Mouse (Mus musculus): Measurements from ENCODE around the gene Pde1c.

The Pde1c gene

DNA sequence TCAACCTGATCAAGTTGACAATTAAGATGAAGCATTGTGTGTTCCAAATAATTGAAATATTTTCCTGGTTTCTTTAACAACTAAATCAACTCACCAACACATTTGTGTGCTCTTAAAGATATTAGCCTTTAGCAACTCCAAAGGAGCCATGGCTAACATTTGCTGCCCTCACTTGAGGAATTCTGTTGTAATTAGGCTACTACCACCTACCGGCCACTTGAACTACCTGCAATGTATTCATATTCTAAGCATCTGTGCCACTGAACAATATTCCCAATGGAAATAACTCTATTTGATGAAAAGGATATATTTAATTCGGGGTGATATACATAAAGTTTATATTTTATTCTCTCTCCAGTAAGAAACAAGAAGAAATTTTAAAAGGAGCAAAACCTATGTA, 121.0 kb downstream of the Pde1c start:
- DNase-seq (ENCODE audit: low read depth, low spot score), result peak; percentile 4

DNA sequence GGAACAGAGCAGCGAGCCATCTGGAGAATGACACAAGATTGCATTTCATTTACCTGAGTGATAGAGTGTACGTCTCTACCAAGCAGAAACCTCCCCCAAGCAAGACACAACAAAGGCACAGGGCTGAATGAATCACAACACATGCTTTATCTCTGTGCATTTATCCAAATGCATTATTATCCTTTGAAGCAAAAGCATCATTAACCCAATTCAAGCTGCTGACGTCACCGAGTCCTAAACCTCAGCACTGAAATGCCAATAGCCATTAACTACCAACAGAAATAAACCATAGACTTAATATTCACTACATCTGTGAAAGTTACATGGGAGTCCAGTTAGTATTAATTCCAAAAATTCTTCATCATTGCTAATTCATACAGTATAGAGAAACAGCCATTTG, 127.4 kb downstream of the Pde1c start:
- no peak for DNase-seq (ENCODE audit: low read depth, low spot score)

DNA sequence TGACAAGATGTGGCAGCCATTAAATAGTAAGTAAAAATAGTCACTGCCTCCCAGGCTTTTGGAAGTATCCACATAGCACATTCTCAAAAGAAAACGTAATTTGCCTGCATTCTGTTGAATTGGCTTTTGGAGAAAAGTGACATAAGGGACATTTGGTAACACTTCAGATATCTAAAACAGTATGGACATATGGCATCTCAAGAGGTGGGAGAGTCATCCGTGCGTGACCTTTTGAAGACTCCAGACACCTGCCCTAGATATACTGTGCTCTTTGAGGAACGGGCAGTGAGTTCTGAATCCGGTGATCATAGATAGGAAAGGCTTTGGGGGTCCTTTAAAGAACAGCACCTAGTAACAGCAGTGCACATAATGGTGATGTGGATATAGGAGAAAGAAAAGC, 143.1 kb downstream of the Pde1c start:
- no peak for DNase-seq (ENCODE audit: low read depth, low spot score)

DNA sequence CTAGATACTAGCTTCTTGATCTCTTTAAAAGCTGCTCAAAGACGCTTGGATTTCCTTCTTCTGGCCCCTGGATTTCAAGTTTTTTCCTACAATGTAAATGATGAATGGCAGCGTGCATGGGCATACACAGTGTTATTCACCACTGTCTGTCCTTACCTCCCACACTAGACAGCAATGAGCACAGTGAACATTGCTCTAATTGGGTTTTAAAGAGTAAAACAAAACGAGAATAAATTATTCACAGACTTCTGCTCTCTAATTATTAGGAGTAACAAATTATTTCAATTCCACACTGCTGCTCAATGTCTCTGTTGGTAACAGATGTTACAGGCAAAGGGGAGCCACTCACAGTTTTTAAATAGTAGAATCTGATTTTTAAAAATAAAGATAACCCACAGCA, 146.0 kb downstream of the Pde1c start:
- no peak for DNase-seq (ENCODE audit: low read depth, low spot score)

DNA sequence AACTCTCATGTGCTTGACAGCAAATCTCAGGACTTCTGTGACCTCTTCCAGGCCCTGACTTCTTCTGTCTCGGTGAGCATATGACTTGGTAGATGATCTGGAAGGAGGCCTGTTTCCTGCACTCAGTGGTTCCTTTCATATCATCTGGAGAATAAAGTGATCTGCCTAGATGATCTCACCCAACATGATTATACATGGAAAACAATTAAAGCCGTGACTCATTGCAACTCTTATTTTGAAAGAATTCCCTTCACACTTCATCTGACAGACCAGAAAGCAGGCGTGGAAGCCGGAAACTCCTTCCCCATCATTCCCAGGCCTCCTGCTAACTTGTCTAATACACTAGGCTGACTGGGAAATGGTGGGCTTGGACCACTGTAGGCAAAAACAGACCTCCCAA, 152.7 kb downstream of the Pde1c start:
- DNase-seq (ENCODE audit: low read depth, low spot score), result no peak

DNA sequence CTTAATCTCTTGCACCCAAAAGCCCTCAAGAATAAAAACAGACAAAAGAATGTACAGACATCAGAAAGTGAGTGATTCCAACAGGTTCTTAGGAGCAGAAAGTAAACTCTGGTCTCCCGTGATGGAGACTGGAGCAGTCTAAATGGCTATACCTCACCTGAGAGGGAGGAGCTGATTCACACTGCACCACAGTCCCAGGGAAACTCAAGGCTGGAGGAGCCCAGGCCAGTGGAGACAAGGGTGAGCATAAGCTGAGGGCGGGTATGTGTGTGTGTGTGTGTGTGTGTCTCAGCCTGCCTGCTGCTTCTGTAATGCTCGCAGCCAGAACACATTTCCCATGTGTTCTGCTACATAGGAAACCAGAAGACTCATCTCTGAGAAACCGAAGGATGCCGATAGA, 179.7 kb downstream of the Pde1c start:
- DNase-seq (ENCODE audit: low read depth, low spot score), result no peak

DNA sequence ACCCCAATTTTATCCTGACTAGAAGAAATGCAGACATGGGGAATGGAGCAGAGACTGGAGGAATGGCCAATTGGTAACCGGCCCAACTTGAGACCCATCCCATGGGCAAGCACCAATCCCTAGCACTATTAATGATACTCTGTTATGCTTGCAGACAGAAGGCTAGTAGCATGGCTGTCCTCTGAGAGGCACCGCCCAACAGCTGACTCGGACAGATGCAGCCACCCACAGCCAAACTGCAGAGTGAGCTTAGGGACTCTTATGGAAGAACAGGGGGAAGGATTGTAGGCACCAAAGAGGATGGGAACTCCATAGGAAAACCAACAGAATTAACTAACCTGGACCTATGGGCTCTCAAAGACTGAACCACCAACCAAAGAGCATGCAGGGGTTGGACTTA, 192.5 kb downstream of the Pde1c start:
- no peak for DNase-seq (ENCODE audit: low read depth, low spot score)

DNA sequence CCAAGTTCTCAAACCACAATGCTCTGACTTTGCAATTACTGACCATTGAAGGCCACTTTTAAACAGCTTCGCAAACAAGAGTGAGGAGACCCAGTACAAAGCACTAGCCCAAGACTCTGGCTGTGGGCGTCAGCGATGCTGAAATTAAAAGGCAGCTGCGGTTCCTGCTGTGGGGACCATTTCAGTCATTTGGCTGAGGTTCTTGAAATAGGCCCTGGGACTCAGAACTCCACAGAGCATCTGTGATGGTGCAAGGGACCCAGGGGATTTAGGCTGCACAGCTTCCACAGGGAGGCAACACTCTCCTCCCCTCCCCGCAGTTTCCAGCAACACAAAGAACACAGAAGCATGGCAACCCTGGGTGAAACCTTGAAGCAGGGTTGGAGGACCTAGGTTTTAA, 194.7 kb downstream of the Pde1c start:
- no peak for DNase-seq (ENCODE audit: low read depth, low spot score)

DNA sequence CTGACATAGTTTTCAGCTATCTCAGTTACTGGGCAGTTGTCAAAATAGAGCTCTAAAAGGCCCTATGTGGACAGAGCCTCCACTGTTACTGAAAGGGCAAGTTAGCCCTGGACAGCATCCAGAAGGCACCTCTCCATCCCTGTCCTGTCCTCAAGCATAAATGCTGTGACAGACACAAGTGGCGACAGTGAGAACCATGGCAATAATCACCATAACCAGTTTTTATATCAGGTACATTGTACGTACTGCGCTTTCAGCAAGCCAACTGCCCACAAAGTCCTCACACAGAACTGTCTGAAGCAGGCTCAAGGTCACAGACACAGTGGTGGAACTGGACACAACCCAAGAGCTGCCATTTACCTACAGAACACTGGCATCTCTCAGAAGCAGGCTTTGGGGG, 195.2 kb downstream of the Pde1c start:
- DNase-seq (ENCODE audit: low read depth, low spot score), result no peak

DNA sequence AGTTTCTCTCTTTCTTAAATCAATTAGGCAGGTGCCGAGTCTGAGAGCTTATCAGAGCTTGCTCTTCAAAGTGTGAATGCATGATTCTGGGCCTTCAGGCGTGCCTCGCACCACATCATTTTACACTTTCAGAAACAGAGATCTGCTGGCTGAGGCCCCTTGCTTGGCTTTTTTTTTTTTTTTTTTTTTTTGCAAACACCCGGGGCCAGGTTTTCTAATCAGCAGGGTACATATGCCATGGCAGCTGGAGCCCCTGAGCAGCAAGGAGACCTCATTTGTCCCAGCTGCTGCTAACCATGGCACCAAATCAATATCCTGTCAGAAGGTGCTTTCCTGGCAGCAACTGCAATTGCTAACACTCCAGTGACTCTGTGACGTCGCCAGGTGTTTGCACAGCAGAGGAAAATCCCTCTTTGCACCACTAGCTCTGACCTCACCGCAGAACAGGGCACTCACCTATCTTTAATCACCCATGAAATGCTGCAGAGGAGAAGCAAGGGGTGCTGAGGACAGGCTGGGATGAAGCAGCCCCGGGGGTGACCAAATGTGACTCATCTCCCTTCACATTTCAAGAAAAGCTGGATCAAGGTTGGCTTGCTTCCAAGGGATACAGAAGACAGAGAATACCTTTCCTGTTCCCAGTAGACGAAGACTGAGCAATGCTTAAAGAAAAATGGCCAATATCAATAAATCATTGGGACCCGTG, 195.7 kb downstream of the Pde1c start:
- no peak for DNase-seq (ENCODE audit: low read depth, low spot score)

DNA sequence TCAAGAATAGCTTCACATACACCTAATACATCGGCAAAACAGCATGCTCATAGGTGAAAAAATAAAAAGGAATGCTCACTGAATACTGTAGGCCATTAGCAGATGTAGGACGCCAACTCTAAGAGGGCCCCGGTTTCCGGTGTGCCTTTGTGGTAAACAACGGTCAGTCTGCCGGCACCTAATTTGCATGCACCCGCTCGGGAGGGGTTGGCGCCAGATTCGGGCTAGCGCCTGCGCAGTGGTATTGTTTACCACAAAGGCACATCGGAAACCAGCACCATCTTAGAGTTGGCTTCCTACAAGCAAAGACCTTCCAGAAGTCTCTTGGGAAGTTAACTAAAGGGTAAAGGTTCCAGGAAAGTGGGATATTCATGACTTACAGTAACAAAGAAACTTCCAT, 199.4 kb downstream of the Pde1c start:
- DNase-seq (ENCODE audit: low read depth, low spot score), result no peak

DNA sequence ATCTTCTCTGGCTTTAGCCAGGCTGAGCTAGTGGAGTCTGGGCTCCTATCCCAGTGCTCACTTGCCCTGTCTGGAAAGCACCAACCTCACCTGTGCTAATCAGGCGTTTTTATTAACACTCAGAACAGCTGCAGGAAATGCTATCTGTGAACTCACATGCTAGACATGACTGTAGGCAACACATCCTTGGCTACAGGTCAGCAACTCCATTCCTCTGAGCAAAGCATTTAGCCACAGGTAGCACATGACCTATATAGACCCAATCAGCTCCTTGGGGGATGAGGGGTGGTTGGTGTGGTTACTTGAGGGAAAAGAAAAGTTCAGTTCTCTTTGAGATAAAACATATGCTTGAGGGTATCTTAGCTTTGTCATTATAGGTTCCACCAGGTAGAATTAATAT, 200.8 kb downstream of the Pde1c start:
- DNase-seq (ENCODE audit: low read depth, low spot score), result no peak

DNA sequence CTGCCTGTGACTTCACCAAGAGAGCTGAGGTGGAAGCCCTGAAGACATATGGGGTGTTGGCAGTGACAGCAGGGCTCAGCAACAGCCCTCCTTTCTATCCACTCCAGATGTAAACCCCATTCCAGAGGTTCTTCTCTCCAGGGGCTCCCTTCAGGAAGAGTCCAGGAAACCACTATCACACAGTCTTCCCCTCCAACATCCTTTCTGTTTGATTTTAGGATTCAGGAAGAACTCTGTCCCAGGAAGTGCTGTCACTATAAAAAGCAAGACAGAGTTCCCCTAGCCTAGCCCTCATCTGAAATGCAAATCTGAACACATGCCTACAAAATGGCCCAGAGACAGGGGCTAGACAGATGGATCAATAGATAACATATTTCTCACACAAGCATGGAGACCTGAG, 201.6 kb downstream of the Pde1c start:
- DNase-seq (ENCODE audit: low read depth, low spot score), result no peak

DNA sequence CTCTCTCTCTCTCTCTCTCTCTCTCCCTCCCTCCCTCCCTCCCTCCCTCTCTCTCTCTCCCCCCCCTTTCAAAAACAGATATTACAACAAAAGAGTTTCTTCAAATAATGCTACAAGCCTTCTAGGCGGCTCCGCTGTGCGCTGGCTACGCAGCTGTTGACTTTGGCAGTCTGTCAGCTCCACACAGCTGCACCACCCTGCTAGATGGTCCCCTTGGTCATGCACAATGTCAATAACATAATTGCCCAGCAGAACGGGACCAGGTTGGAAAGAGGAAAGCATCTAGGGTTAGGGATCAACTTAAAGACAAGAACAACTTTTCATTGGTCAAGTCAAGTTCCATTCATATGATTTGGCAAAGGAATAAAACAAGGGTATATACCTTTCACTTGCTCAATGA, 206.3 kb downstream of the Pde1c start:
- DNase-seq (ENCODE audit: low read depth, low spot score), result no peak

DNA sequence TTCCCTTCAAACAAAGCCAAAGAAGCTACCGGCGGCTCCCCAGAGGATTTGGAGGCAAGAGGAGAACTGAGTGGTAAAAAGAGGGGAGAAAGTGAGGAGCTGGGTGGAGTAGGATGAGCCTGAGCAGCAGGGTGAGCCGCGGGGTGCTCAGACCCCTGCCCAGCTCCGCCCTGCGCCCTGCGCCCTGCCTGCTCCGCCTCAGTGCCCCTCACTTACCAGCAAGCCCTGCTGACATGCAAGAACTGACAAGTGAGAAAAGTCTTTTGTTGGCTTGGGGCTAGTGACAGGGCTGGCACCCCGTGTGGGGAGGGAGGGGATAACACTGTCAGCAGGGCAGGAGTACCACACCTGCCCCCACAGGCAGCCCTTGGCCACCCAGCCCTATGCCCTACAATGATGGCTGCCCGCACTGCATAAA, 206.8 kb downstream of the Pde1c start:
- peak; percentile 62 for DNase-seq (ENCODE audit: low read depth, low spot score)

DNA sequence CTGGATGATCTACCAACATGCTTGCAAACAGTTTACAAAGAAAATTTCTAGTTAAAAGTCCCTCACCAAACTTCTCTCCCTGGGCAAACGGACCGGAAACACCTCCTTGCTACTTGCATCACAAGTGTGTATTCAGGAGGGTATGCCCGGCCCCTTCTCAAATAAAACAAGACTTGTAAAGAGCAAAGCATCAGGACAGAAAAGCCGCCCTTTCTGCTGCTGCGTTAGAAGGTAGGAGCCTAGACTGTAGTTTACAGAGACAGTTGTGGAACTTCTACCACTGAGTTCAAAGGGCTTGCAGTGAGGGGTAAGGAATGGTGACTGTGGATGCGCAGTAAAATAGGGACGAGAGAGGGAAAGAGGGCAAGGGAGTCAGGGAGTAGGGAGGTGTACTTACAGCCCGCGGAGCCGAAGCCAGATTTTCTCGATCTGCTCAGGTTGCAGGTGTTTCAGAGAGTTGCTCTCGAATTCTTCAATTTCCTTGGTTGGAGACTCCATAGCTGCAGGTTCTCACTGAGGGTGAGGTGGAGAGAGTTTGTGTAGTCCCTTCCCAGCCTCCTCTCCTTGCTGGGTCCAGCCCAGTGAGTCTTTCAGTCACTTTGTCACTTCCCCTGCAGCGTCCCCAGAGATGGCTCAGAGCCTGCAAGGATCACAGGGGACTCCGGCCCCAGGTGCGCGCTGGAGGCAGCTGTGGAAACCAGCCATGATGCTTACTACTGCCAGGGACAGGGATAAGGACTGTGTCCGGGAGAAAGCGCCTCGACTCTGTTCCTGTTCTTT, 207.4 kb downstream of the Pde1c start:
- DNase-seq (ENCODE audit: low read depth, low spot score), result no peak

DNA sequence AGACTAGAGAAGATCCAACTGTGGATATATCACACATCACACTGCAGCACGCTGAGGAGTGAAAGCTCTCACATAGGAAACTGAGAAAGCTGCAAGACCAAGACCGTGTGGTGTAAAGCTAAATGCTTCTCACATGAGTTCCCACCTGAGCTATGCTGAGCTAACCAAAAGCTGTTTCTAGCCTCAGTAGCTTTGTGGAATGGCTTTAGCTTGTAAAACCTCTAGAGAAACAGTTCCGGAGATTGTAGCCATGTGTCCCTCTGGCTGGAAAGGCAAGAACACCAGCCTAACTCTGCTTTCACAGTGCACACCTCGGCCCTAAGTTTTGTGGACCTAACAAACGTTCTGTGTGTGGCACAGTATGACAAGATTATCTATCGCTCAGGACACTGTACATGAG, 208.8 kb downstream of the Pde1c start:
- DNase-seq (ENCODE audit: low read depth, low spot score), result no peak

DNA sequence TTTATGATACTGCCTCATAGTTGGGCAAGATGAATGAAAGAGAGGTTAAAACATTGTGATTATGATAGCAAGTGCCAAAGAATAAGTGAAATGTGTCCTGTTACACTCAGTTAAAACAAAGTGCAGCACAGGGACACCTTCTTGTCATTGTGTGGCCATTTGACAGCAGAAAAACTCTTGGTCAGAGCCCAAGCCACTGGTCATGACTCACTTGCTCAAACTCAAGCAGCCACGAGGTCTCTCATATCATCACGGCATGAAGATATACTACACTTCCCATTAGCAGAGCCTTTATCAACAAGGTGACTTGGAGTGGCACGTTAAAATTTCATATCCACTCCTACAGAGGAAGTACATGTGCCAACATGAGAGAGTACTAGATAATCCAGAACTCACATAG, 209.8 kb downstream of the Pde1c start:
- DNase-seq (ENCODE audit: low read depth, low spot score), result no peak

DNA sequence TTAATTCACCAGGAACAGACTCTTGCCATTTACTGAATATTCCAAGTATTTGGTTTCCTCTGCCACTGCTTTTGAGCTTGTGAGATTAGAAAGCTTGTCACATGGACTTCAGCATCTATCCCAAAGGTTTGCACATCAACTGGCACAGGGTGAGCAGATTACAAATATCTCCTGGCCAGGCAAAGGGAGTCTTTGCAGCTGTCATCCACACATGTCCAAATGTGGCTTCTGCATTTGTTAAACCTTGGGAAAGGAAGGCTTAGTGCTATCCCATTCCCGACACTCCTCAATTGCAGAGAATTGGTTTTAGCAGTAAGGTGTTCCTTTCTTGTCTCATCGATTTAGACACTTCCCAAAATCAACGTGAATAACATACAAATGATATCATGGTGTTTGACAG, 221.7 kb downstream of the Pde1c start:
- DNase-seq (ENCODE audit: low read depth, low spot score), result no peak

DNA sequence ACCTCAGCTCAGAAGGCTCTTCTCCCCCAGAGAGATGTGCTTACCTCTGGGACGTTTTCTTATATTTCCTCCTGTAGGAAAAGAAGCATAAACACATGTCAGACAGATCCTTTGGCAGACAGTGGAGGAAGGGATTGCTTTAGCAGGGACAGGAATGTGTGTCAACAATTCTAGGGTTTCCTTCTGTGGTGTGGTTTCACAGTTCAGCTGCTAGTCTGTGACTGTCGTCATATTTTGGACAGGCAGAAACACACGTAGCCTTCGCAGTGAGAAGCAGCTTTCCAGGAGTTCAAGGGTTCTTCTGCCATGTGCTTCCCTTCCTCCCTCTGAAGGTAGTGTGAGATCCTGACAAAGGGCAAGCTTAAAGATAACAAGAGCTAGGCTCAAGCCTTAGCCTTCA, 223.8 kb downstream of the Pde1c start:
- no peak for DNase-seq (ENCODE audit: low read depth, low spot score)

DNA sequence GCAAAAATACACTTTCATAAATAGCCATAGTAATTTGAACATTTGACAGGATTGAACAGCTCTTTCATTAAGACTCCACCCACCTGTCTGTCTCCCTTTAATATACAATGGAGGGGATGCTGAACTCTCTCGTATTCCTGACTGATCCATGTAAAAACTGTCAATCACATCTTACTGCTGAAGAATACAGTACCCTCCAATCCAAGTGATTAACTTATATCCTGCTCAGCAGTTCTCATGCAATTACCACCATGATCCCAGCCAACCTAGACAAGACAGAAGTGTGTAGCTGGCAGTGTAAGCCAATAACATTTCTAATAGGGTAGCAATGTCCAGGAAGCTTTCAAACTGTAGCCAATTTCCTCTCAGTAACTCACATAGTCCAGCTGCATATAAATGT, 226.9 kb downstream of the Pde1c start:
- no peak for DNase-seq (ENCODE audit: low read depth, low spot score)

DNA sequence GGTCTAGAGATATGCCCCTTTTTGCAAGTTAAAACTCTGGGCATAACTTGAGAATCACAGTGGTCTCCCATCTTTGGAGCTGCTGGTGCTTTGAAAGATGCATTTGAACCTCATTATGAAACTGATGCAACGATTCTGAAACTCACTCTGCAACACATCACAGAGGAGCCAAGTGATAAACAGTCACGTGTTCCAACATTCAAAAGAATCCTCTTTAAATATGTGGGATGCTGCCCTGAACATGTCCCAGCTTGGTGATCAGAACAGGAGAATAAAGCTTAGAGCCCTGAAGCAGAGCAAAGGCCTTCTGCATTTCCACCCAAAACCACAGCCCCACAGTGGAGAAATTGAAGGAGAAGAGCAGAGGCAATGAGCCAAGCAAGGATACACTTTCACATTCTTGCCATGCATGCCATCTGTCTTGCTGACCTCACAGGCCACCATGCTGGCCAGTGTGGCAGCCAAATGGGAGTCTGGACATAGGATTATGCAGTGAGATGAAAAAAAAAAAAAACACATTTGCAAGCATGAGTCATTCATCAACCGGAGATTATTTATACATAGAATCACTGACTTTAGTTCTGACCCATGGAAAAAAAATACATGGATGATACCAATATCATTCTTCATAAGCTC, 233.0 kb downstream of the Pde1c start:
- no peak for DNase-seq (ENCODE audit: low read depth, low spot score)

DNA sequence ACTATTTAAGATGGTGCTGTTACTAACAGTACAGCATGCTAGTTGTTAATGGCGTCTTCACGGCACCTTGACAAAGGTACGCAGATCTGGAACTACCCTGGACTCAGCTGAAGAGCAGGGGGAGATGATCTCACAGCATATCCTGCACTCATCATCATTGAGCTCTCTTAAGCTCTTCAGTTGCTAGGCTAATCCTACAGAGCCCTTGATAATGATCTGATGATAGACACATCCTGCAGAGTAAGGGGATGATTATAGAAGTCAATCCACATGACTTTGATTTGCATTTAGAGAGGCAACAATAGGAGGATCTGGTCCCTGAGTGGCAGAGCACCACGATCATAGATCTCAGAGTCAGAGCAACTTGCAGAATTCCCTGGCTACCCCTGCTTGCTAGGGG, 236.8 kb downstream of the Pde1c start:
- no peak for DNase-seq (ENCODE audit: low read depth, low spot score)
